In genomic region chr8:10855131-10855530, GRCm38 (mm10) we compare ENCODE assay signal across 20 mouse cellular contexts.
"Had no signal": no experiment of that assay in that cellular context is flagged by ENCODE, and none has a peak within 500 bp of the region (broad histone marks: within the 10 kb centered on the region; RNA-seq: fewer than 3 reads in every experiment).

No protein-coding gene starts in this region.

- H3K4me1 ChIP-seq: kidney, embryonic 15.5 days had no signal

- H3K27ac ChIP-seq: gastrocnemius, adult 2 months; heart, embryonic 13.5 days; heart, embryonic 15.5 days; hindbrain, embryonic 13.5 days; hindbrain, embryonic 15.5 days; hindbrain, postnatal 0 days; kidney, embryonic 15.5 days; kidney, postnatal 0 days; left cerebral cortex, adult 2 months; limb, embryonic 10.5 days; limb, embryonic 12.5 days had no signal

- H3K9ac ChIP-seq: heart, embryonic 13.5 days; heart, embryonic 15.5 days; hindbrain, embryonic 13.5 days; hindbrain, embryonic 15.5 days; kidney, embryonic 15.5 days; limb, embryonic 12.5 days had no signal

- H3K4me3 ChIP-seq: gastrocnemius, adult 2 months; heart, embryonic 13.5 days; heart, embryonic 15.5 days; hindbrain, embryonic 13.5 days; hindbrain, embryonic 15.5 days; kidney, embryonic 15.5 days; left cerebral cortex, adult 2 months; limb, embryonic 10.5 days; limb, embryonic 12.5 days had no signal

- H3K27me3 ChIP-seq: heart, embryonic 13.5 days; heart, embryonic 15.5 days; hindbrain, embryonic 13.5 days; hindbrain, embryonic 15.5 days; limb, embryonic 12.5 days had no signal

- H3K9me3 ChIP-seq: heart, embryonic 13.5 days; heart, embryonic 15.5 days; hindbrain, embryonic 13.5 days; hindbrain, embryonic 15.5 days; kidney, embryonic 15.5 days; limb, embryonic 10.5 days; limb, embryonic 12.5 days had no signal

- ATAC-seq: forebrain, embryonic 16.5 days; hindbrain, postnatal 0 days had no signal

- H3K4me2 ChIP-seq: heart, embryonic 11.5 days; heart, embryonic 13.5 days; heart, embryonic 15.5 days; hindbrain, embryonic 13.5 days; hindbrain, embryonic 15.5 days; kidney, embryonic 15.5 days; limb, embryonic 12.5 days had no signal

- H3K36me3 ChIP-seq: heart, embryonic 13.5 days; heart, embryonic 15.5 days; hindbrain, embryonic 13.5 days; hindbrain, embryonic 15.5 days; kidney, embryonic 15.5 days; limb, embryonic 10.5 days; limb, embryonic 12.5 days had no signal

- DNase-seq: gastrocnemius, adult 2 months; gastrocnemius, postnatal 10 days; gastrocnemius, postnatal 25 days; heart, adult 18-20 months; heart, postnatal 14 days; heart, postnatal 36 days; layer of hippocampus, adult 9-11 months; layer of hippocampus, postnatal 36 days had no signal
